Mouse (Mus musculus) embryonic fibroblast, embryonic 13.5 days (primary cell): ENCODE data around the gene Pacrg.

Experiments
- CTCF ChIP-seq: IDR thresholded peaks from 2 replicates; pipeline ENCODE4 v1.5.1; 2011; ENCODE audit warnings: mild to moderate bottlenecking, control low read depth, low read length, moderate library complexity, borderline replicate concordance; ENCODE audit not compliant: insufficient read depth
- POLR2A ChIP-seq: IDR thresholded peaks from 2 replicates; pipeline ENCODE4 v1.6.1; 2011; ENCODE audit warnings: low read depth, mild to moderate bottlenecking, control low read depth, low read length, moderate library complexity

DNA sequence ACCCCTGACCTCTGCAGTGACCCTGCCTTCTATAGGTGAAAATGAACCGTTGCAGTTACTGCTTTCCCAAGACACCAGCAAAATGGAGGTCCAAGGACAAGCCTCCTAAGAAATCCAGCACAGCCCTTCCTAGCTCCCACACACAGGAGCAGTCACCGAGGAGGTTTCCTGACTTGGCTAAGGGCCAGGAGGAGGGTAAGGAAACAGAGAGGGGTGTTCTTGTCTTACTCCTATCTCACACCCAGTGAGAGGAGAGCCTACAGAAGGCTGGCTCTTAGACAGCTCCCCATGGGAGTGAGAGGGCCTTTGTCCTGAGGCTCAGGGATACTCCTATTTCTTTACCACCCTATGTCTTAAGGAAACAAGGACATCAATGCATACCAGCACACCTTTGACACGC lies 361.7 kb downstream of the Pacrg start:
- no peak for TF ChIP-seq CTCF
- TF ChIP-seq POLR2A = no peak
